Mouse (Mus musculus): ENCODE results near the gene Utp6. TPM values are rescaled to one million over a fixed set of nuclear protein-coding genes. Genes with fewer than 3 reads are reported as not detected.

The Utp6 gene
- 10 to 100 TPM; 39.2 to 62.8 TPM for total RNA-seq (2023)

GRCm38 (mm10) chr11:79962125-79962876, at the start of gene Utp6:
Utp6 (minus strand) TSS chr11:79962390.

GRCm38 (mm10) chr11:79992592-79993355, 30.6 kb upstream of the Utp6 start, which contains the start of gene Suz12:
Suz12 (plus strand) TSS chr11:79993106.

Other genes starting within 250 kb of the Utp6 start
- 10 to 100 TPM; 88.4 to 95.9 TPM for gene Suz12, start 30.7 kb upstream of the Utp6 start, total RNA-seq (2023)
- 100 to 1,000 TPM; 241 to 285 TPM for gene Crlf3, start 118.6 kb upstream of the Utp6 start, total RNA-seq (2023)
- 1 to 10 TPM; 6.3 to 7.8 TPM for gene Atad5, start 127.0 kb upstream of the Utp6 start, total RNA-seq (2023)
- gene Tefm, start 179.8 kb upstream of the Utp6 start, total RNA-seq (2023): 1 to 10 TPM; 7.4 to 9.9 TPM
- under 1 TPM in 1 of 2 experiments, not detected in 1; 0.32 TPM for gene Adap2, start 191.7 kb upstream of the Utp6 start, total RNA-seq (2023)
- 10 to 100 TPM in 1 of 2 experiments, 1 to 10 TPM in 1; 8.8 to 10.2 TPM for gene Rnf135, start 221.5 kb upstream of the Utp6 start, total RNA-seq (2023)
- 10 to 100 TPM; 51.2 to 51.8 TPM for gene Rhot1, start 246.6 kb upstream of the Utp6 start, total RNA-seq (2023)

Measured in B cell, adult 67 days (primary cell).